Mouse (Mus musculus): Measurements from ENCODE around the gene Zfand2a. TPM values are rescaled to one million over a fixed set of nuclear protein-coding genes. Genes with fewer than 3 reads are reported as not detected.

The Zfand2a gene
- total RNA-seq, 2 experiments from 2014 or later = 7.6 to 12.0 TPM

GRCm38 (mm10) chr5:139466801-139467200, 17.5 kb downstream of the Zfand2a start:
- no peak for DNase-seq (ENCODE audit: low spot score)

GRCm38 (mm10) chr5:139466373-139466772, 18.0 kb downstream of the Zfand2a start:
- DNase-seq (ENCODE audit: low spot score) = no peak

- no peak for DNase-seq (ENCODE audit: low spot score)
Observed at GRCm38 (mm10) chr5:139464874-139465273, 19.5 kb downstream of the Zfand2a start.

- DNase-seq (ENCODE audit: low spot score) = peak; percentile 98
Observed at GRCm38 (mm10) chr5:139460384-139461067, 23.8 kb downstream of the Zfand2a start, which contains the start of gene 3110082I17Rik. 3110082I17Rik (minus strand) TSS chr5:139460527.

- DNase-seq (ENCODE audit: low spot score) = no peak
Observed at GRCm38 (mm10) chr5:139459938-139460337, 24.4 kb downstream of the Zfand2a start.

GRCm38 (mm10) chr5:139457241-139457640, 27.1 kb downstream of the Zfand2a start:
- no peak for DNase-seq (ENCODE audit: low spot score)

- no peak for DNase-seq (ENCODE audit: low spot score)
Observed at GRCm38 (mm10) chr5:139455166-139455565, 29.2 kb downstream of the Zfand2a start.

GRCm38 (mm10) chr5:139453031-139453430, 31.3 kb downstream of the Zfand2a start:
- DNase-seq (ENCODE audit: low spot score) = no peak

GRCm38 (mm10) chr5:139449926-139450325, 34.4 kb downstream of the Zfand2a start:
- DNase-seq (ENCODE audit: low spot score) = no peak

- DNase-seq (ENCODE audit: low spot score) = no peak
Observed at GRCm38 (mm10) chr5:139449161-139449791, 35.1 kb downstream of the Zfand2a start.

- DNase-seq (ENCODE audit: low spot score) = no peak
Observed at GRCm38 (mm10) chr5:139448025-139448424, 36.3 kb downstream of the Zfand2a start.

GRCm38 (mm10) chr5:139445258-139445657, 39.1 kb downstream of the Zfand2a start:
- no peak for DNase-seq (ENCODE audit: low spot score)

- no peak for DNase-seq (ENCODE audit: low spot score)
Observed at GRCm38 (mm10) chr5:139442962-139443361, 41.4 kb downstream of the Zfand2a start.

- no peak for DNase-seq (ENCODE audit: low spot score)
Observed at GRCm38 (mm10) chr5:139442428-139442827, 41.9 kb downstream of the Zfand2a start.

- no peak for DNase-seq (ENCODE audit: low spot score)
Observed at GRCm38 (mm10) chr5:139441726-139442018, 42.7 kb downstream of the Zfand2a start.

GRCm38 (mm10) chr5:139440926-139441725, 43.2 kb downstream of the Zfand2a start:
- no peak for DNase-seq (ENCODE audit: low spot score)

- DNase-seq (ENCODE audit: low spot score) = no peak
Observed at GRCm38 (mm10) chr5:139440451-139440850, 43.9 kb downstream of the Zfand2a start.

- DNase-seq (ENCODE audit: low spot score) = no peak
Observed at GRCm38 (mm10) chr5:139438440-139438839, 45.9 kb downstream of the Zfand2a start.

- DNase-seq (ENCODE audit: low spot score) = no peak
Observed at GRCm38 (mm10) chr5:139437769-139438168, 46.6 kb downstream of the Zfand2a start.

GRCm38 (mm10) chr5:139434940-139435339, 49.4 kb downstream of the Zfand2a start:
- DNase-seq (ENCODE audit: low spot score) = no peak

GRCm38 (mm10) chr5:139433842-139434568, 50.3 kb downstream of the Zfand2a start:
- peak; percentile 53 for DNase-seq (ENCODE audit: low spot score)
